Mouse (Mus musculus): ENCODE results near the gene Stxbp4. TPM values are rescaled to one million over a fixed set of nuclear protein-coding genes. Genes with fewer than 3 reads are reported as not detected.

The Stxbp4 gene
- polyA plus RNA-seq, 1 experiment from 2014 or later: 6.4 TPM

- H3K9me3 ChIP-seq (replicated peaks): no peaks in the 10 kb centered on the region
- no peak overlapping the region for H3K9ac ChIP-seq
- no peaks in the 10 kb centered on the region for H3K27me3 ChIP-seq
- H3K4me1 ChIP-seq (replicated peaks): no peaks in the 10 kb centered on the region
- no peak overlapping the region for H3K4me3 ChIP-seq (replicated peaks)
- peaks cover 95% of the 10 kb centered on the region for H3K36me3 ChIP-seq (replicated peaks)
- no peak overlapping the region for H3K27ac ChIP-seq (replicated peaks)
- ATAC-seq (ENCODE audit: insufficient read depth): no peak
- no peak overlapping the region for H3K4me2 ChIP-seq
- WGBS (ENCODE audit: insufficient replicate concordance): 75% methylated on average over 9 of the region's 9 CpGs
Observed at GRCm38 (mm10) chr11:90650231-90650885, 12.5 kb upstream of the Stxbp4 start.

DNA sequence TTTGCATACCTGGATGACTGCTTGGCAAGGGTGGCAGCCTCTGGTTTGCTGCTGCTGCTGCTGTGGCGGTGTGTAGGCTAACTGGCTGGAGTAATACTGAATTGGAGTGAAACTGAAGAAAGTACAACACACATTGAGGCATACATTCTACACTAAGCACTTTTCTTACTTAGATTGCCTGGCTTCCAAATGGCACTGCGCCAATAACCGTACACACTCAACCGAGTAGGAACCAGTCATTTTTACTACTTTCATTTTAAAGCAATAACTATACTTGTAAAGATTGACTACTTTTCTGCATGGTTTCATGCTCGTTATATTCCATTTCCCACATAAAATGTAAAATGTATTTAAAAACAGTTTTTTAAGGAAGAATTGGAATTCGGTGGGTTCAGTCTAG is 11.9 kb upstream of the Stxbp4 start:
- H3K9me3 ChIP-seq (replicated peaks): no peaks in the 10 kb centered on the region
- no peaks in the 10 kb centered on the region for H3K4me1 ChIP-seq (replicated peaks)
- no peak overlapping the region for H3K4me2 ChIP-seq
- no peaks in the 10 kb centered on the region for H3K27me3 ChIP-seq
- H3K9ac ChIP-seq: no peak overlapping the region
- no peak for ATAC-seq (ENCODE audit: insufficient read depth)
- no peak overlapping the region for H3K27ac ChIP-seq (replicated peaks)
- H3K36me3 ChIP-seq (replicated peaks): peaks cover 95% of the 10 kb centered on the region
- no peak overlapping the region for H3K4me3 ChIP-seq (replicated peaks)
- WGBS (ENCODE audit: insufficient replicate concordance): 87% methylated on average over 6 of the region's 6 CpGs

GRCm38 (mm10) chr11:90638312-90638830 is 487 bp upstream of the Stxbp4 start:
- Histone ChIP-seq H3K4me1 (replicated peaks) (peaks cover 38% of the 10 kb centered on the region), H3K4me2 (peak overlapping the region; percentile 81), H3K9ac (peak overlapping the region; percentile 98), H3K4me3 (replicated peaks) (peak overlapping the region; percentile 98), H3K27ac (replicated peaks) (peak overlapping the region; percentile 92), H3K36me3 (replicated peaks) (peaks cover 29% of the 10 kb centered on the region), H3K9me3 (replicated peaks) (no peaks in the 10 kb centered on the region), H3K27me3 (no peaks in the 10 kb centered on the region)
- WGBS (ENCODE audit: insufficient replicate concordance): under 1% methylated on average over 54 of the region's 54 CpGs
- peak; percentile 61 for ATAC-seq (ENCODE audit: insufficient read depth)

GRCm38 (mm10) chr11:90634661-90635060 is 3.2 kb downstream of the Stxbp4 start:
- no peak overlapping the region for H3K4me2 ChIP-seq
- no peak overlapping the region for H3K27ac ChIP-seq (replicated peaks)
- H3K36me3 ChIP-seq (replicated peaks): 0 out of 2 replicates have a peak, but pooled peaks cover 4% of the 10 kb centered on the region
- no peak overlapping the region for H3K9ac ChIP-seq
- H3K27me3 ChIP-seq: no peaks in the 10 kb centered on the region
- H3K9me3 ChIP-seq (replicated peaks): no peaks in the 10 kb centered on the region
- no peak for ATAC-seq (ENCODE audit: insufficient read depth)
- WGBS (ENCODE audit: insufficient replicate concordance): 77% methylated on average over 3 of the region's 3 CpGs
- peaks cover 18% of the 10 kb centered on the region for H3K4me1 ChIP-seq (replicated peaks)
- no peak overlapping the region for H3K4me3 ChIP-seq (replicated peaks)

DNA sequence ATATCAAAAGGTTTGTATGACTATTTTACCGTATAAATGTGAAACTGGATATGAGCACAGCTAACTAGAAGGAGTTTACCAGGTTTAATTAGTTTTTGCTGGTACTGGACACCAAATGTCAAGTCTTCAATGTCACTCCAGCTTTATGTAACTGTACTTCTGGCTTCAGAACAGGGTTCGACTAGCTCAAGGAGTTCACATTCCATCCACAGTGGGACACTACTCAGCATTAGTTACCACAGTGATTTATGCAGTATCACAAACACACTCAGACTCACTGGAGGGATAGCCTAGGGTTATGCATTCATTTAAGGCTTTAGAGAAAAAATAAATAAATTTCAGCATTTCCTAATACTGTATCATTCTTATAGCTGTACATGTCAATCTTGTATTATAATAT is 5.4 kb downstream of the Stxbp4 start:
- 79% methylated on average over 2 of the region's 2 CpGs for WGBS (ENCODE audit: insufficient replicate concordance)
- H3K4me3 ChIP-seq (replicated peaks): no peak overlapping the region
- no peak for ATAC-seq (ENCODE audit: insufficient read depth)

DNA sequence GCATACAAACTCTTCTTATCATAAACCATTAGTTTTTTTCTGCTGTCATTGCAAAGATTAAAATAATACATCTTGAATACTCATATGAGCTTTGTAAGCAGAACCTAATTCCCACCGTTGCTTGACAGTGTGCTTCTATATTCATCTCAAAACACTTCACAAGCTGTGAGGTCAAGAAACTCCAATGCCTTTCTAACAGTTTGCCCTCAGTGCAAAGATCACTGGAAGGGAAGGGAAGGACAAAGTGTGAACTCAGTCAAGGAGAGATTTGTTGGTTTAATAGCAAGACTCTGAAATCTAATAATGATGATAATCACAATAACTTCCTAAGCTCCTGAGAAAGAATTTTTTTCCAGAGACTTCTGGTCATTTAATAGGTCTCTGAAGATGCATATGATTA is 10.1 kb downstream of the Stxbp4 start:
- ATAC-seq (ENCODE audit: insufficient read depth): no peak

More for the DNA sequence above, 5.4 kb downstream of the Stxbp4 start:
- Histone ChIP-seq H3K36me3 (replicated peaks) (0 out of 2 replicates have a peak, but pooled peaks cover 4% of the 10 kb centered on the region), H3K27ac (replicated peaks) (no peak overlapping the region), H3K9me3 (replicated peaks) (no peaks in the 10 kb centered on the region), H3K4me2 (no peak overlapping the region), H3K9ac (no peak overlapping the region), H3K27me3 (no peaks in the 10 kb centered on the region), H3K4me1 (replicated peaks) (peaks cover 16% of the 10 kb centered on the region)

GRCm38 (mm10) chr11:90625174-90625573 is 12.7 kb downstream of the Stxbp4 start:
- Histone ChIP-seq H3K27ac (replicated peaks) (no peak overlapping the region), H3K27me3 (no peaks in the 10 kb centered on the region), H3K9ac (no peak overlapping the region), H3K4me2 (no peak overlapping the region), H3K4me1 (replicated peaks) (no peaks in the 10 kb centered on the region), H3K9me3 (replicated peaks) (no peaks in the 10 kb centered on the region), H3K36me3 (replicated peaks) (no peaks in the 10 kb centered on the region), H3K4me3 (replicated peaks) (no peak overlapping the region)
- ATAC-seq (ENCODE audit: insufficient read depth): no peak
- 39% methylated on average over 1 of the region's 1 CpGs for WGBS (ENCODE audit: insufficient replicate concordance)

More for the DNA sequence above, 10.1 kb downstream of the Stxbp4 start:
- 67% methylated on average over 1 of the region's 1 CpGs for WGBS (ENCODE audit: insufficient replicate concordance)
- Histone ChIP-seq H3K36me3 (replicated peaks) (no peaks in the 10 kb centered on the region), H3K4me1 (replicated peaks) (no peaks in the 10 kb centered on the region), H3K9me3 (replicated peaks) (no peaks in the 10 kb centered on the region), H3K9ac (no peak overlapping the region), H3K4me2 (no peak overlapping the region), H3K27ac (replicated peaks) (no peak overlapping the region), H3K4me3 (replicated peaks) (no peak overlapping the region), H3K27me3 (no peaks in the 10 kb centered on the region)

- no peaks in the 10 kb centered on the region for H3K9me3 ChIP-seq (replicated peaks)
- no peak overlapping the region for H3K27ac ChIP-seq (replicated peaks)
- no peaks in the 10 kb centered on the region for H3K36me3 ChIP-seq (replicated peaks)
- no peak overlapping the region for H3K4me2 ChIP-seq
- no peak overlapping the region for H3K4me3 ChIP-seq (replicated peaks)
- 37% methylated on average over 6 of the region's 6 CpGs for WGBS (ENCODE audit: insufficient replicate concordance)
- no peak overlapping the region for H3K9ac ChIP-seq
- no peaks in the 10 kb centered on the region for H3K27me3 ChIP-seq
- H3K4me1 ChIP-seq (replicated peaks): no peaks in the 10 kb centered on the region
- no peak for ATAC-seq (ENCODE audit: insufficient read depth)
Observed at GRCm38 (mm10) chr11:90623477-90623876, 14.4 kb downstream of the Stxbp4 start.

GRCm38 (mm10) chr11:90622500-90622899 is 15.4 kb downstream of the Stxbp4 start:
- Histone ChIP-seq H3K9me3 (replicated peaks) (no peaks in the 10 kb centered on the region), H3K27ac (replicated peaks) (no peak overlapping the region), H3K36me3 (replicated peaks) (no peaks in the 10 kb centered on the region; the same call in 1 of the 2 replicates), H3K27me3 (no peaks in the 10 kb centered on the region), H3K4me2 (no peak overlapping the region), H3K4me1 (replicated peaks) (no peaks in the 10 kb centered on the region), H3K4me3 (replicated peaks) (no peak overlapping the region), H3K9ac (no peak overlapping the region)
- no peak for ATAC-seq (ENCODE audit: insufficient read depth)
- WGBS (ENCODE audit: insufficient replicate concordance): 87% methylated on average over 7 of the region's 7 CpGs

DNA sequence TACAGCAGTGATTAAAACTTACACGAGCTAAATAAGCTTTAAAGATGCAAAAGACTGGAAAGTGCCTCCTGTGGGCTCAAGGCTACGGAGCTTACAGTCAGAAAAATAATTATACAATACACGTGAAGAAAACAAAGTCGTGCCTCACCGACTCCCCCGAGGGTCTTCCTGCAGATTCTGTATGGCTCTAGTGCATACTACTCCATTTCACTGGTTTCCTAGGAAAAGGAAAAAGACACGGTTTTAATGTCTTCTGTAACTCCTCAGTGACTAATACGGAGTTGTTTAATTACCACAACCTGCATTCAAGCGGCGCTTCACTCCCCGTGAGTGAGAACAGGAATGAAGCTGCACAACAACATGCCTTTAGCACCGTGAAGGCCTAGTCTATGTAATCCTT is 15.8 kb downstream of the Stxbp4 start:
- Histone ChIP-seq H3K27me3 (no peaks in the 10 kb centered on the region), H3K27ac (replicated peaks) (no peak overlapping the region), H3K4me2 (no peak overlapping the region), H3K36me3 (replicated peaks) (no peaks in the 10 kb centered on the region; the same call in 1 of the 2 replicates), H3K4me1 (replicated peaks) (no peaks in the 10 kb centered on the region), H3K9me3 (replicated peaks) (no peaks in the 10 kb centered on the region), H3K4me3 (replicated peaks) (no peak overlapping the region), H3K9ac (no peak overlapping the region)
- 84% methylated on average over 12 of the region's 12 CpGs for WGBS (ENCODE audit: insufficient replicate concordance)
- no peak for ATAC-seq (ENCODE audit: insufficient read depth)

- Histone ChIP-seq H3K4me3 (replicated peaks) (no peak overlapping the region), H3K4me2 (no peak overlapping the region), H3K4me1 (replicated peaks) (no peaks in the 10 kb centered on the region), H3K36me3 (replicated peaks) (peaks cover 3% of the 10 kb centered on the region; the same call in 1 of the 2 replicates), H3K9me3 (replicated peaks) (no peaks in the 10 kb centered on the region), H3K27ac (replicated peaks) (no peak overlapping the region), H3K27me3 (no peaks in the 10 kb centered on the region), H3K9ac (no peak overlapping the region)
- ATAC-seq (ENCODE audit: insufficient read depth): no peak
Observed at GRCm38 (mm10) chr11:90616431-90616830, 21.5 kb downstream of the Stxbp4 start.

DNA sequence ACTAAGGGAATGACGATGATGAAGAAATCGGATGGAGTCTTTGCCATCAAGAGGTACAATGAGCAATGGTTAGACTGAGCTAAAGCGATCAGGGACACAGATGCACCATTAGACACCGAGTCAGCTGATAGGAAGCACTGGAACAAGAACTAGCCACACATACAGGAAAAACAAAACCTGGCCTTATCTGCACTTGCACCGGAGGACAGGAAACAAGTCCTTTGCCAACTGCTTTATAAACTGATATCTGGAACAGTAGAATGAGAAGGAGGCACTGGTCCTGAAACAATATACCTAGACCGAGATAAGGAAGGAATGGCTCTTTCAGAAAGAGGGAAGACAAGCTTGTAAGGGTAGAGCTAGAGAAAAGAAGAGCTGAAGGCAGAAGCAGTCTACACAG is 23.1 kb downstream of the Stxbp4 start:
- ATAC-seq (ENCODE audit: insufficient read depth): no peak
- Histone ChIP-seq H3K4me2 (no peak overlapping the region), H3K4me1 (replicated peaks) (no peaks in the 10 kb centered on the region), H3K27me3 (no peaks in the 10 kb centered on the region), H3K27ac (replicated peaks) (no peak overlapping the region), H3K9me3 (replicated peaks) (no peaks in the 10 kb centered on the region), H3K4me3 (replicated peaks) (no peak overlapping the region), H3K36me3 (replicated peaks) (peaks cover 3% of the 10 kb centered on the region; the same call in 1 of the 2 replicates), H3K9ac (no peak overlapping the region)
- WGBS (ENCODE audit: insufficient replicate concordance): 30% methylated on average over 6 of the region's 6 CpGs

Measured in liver, embryonic 15.5 days (tissue).